Mouse (Mus musculus) embryonic fibroblast, embryonic 13.5 days (primary cell): Measurements from ENCODE around the gene Tcl1b5. TPM values are rescaled to one million over a fixed set of nuclear protein-coding genes. Genes with fewer than 3 reads are reported as not detected.

Experiments
- H3K27ac ChIP-seq: 2 replicates; pipeline ENCODE4 v1.5.1; 2012; ENCODE audit warnings: low read length, control low read depth, inconsistent platforms; ENCODE audit not compliant: insufficient read depth
- H3K4me1 ChIP-seq: 2 replicates; pipeline ENCODE4 v1.6.1; 2011; ENCODE audit warnings: low read length; ENCODE audit not compliant: control insufficient read depth, insufficient read depth
- H3K4me3 ChIP-seq: 2 replicates; pipeline ENCODE4 v1.5.1; 2011; ENCODE audit warnings: mild to moderate bottlenecking, control low read depth, low read length; ENCODE audit not compliant: insufficient read depth
- CTCF ChIP-seq: IDR thresholded peaks from 2 replicates; pipeline ENCODE4 v1.5.1; 2011; ENCODE audit warnings: mild to moderate bottlenecking, control low read depth, low read length, moderate library complexity, borderline replicate concordance; ENCODE audit not compliant: insufficient read depth
- POLR2A ChIP-seq: IDR thresholded peaks from 2 replicates; pipeline ENCODE4 v1.6.1; 2011; ENCODE audit warnings: low read depth, mild to moderate bottlenecking, control low read depth, low read length, moderate library complexity
- polyA plus RNA-seq: library from polyadenylated mRNA; stranded (reverse); fragments of >200 nt; gene quantifications from 2 replicates; pipeline ENCODE4 v1.2.4, GENCODE M21; 2011; ENCODE audit warnings: low read depth; ENCODE audit not compliant: missing spikeins, insufficient read length

Gene Tcl1b5
- polyA plus RNA-seq, 1 experiment = not detected

DNA sequence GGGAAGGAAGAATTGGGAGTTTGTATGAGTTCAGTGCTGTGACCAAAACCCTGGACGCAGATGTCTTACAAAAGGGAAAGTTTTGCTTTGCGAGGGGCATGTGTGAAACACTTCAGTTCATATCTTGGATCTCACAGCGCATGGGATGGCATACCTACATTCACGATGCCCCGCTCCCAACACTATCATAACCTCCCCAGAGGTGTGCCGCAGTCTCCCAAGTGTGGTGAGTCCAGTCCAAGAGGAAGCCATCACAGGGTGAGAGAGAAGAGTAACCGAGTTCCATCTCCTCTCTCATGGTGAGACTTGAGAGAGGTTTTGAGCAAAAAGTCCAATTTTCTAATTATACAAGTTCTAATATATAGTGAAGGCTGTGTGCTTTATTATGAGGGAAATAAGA, 33.1 kb downstream of the Tcl1b5 start:
- TF ChIP-seq CTCF (no peak), POLR2A (no peak)
- H3K27ac ChIP-seq = no peak overlapping the region
- no peaks in the 10 kb centered on the region for H3K4me1 ChIP-seq
- no peak overlapping the region for H3K4me3 ChIP-seq

DNA sequence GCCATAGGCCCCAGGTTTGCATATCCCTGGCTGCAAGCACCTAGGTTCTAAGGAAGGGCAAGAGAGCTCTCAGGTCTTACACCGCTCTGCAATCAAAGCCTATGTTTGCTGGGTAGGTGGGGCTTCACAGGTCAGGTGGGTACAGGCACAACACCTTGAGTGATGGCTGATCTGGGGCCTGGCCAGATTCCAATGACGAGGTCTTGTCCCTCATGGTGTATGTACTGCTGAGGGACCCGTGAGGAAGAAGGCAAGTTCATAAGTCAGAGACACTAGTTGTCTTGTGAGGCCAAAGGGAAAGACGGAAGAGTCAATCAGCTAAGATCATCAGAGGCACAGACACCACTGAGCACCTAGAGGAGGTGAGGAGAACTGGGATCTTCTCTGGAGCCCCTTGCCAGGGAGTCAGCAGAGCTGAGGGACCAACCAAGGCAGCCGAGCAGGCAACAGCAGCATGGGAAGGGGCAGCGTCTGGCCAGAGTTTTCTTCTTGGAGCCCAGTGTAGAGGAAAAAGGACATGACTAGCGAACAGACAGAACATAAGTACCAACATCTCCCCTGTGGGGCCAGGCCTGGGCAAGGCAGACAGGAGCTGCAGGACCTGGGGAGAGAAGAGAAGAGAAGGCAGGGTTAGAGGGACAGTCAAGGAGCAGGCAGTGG, 41.1 kb downstream of the Tcl1b5 start:
- Histone ChIP-seq H3K27ac (no peak overlapping the region), H3K4me1 (no peaks in the 10 kb centered on the region), H3K4me3 (no peak overlapping the region)
- no peak for TF ChIP-seq CTCF
- no peak for TF ChIP-seq POLR2A

DNA sequence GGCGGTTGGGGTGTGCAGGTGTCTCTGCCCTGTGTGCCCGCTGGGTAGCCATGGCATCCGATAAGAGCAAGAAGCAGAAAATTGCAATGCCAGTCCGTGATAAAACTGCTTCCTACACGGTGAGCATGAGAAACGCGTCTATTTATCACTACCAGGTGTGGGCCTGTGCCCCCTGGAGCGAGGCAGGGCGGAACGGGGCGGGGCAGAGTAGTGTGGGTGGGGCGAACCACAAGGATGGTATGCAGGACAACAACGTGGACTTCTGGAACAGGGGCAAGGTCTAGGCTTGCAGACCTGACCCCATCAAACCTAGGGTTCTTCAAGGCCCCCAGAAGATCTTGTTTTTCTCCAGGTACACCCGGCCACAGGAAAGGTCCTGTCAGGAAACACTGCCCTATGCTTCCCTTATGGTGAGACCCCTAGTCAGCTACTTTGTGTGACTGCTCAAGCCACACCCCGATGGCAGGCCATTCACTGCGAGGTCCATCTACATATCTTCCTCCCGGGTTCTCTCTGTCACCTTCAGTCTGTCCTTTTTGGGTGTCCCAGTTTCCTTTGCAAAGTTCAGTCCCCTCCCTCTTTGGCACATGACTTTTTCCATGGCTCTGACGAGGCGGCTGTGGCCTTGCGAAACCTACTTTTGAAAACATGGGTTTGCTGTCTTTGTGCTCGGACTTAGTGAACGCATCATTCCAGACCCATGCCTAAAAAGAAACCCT, 46.6 kb downstream of the Tcl1b5 start, which contains the start of gene Tcl1:
Gene Tcl1, minus strand, starts transcription at position 193 of the 719 bp plus-strand sequence.
- Histone ChIP-seq H3K4me3 (no peak within 1 kb of the TSS), H3K27ac (no peak within 1 kb of the TSS), H3K4me1 (no peaks in the 10 kb centered on the region)
- TF ChIP-seq CTCF = no peak
- TF ChIP-seq POLR2A = no peak

DNA sequence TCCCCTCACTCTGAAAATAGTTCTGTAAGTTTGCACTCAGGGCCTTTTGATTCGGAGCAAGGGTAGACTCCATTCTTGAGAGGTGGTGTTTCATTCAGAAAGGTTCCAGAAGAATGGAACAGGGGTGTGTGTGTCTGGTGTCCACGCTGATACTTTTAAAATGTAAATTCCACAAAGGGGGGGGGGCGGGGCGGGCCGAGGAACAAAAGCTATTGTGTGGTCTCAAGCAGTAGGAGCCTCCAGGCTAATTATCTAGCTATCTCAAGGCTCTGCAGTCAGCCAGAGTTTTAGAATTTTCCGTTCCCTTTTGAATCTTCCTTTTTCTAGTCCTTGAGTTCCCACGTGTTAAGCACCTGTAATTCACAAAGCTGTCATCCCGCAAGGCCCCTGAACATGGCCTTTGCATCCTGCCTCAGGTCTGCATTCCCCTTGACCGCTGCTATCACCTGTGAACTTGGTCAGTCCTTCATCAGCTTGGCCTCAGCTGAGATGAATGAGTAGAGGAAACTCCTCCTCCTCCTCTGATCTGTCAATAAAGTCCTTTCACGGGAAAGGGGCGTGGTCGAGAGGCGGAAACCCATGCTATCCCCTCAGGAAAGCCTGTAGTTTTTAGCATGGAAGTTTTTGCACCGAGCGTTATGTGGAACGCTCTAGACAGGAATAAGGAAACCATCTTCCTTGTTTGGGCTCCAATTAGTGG, 48.6 kb downstream of the Tcl1b5 start:
- TF ChIP-seq POLR2A = no peak
- no peak for TF ChIP-seq CTCF
- Histone ChIP-seq H3K4me1 (no peaks in the 10 kb centered on the region), H3K27ac (no peak overlapping the region)

More for the DNA sequence above, 48.6 kb downstream of the Tcl1b5 start:
- no peak overlapping the region for H3K4me3 ChIP-seq

Other genes with a start within 250 kb of the Tcl1b5 start
- 13.6 and 15.9 TPM in 2 replicates for gene Syne3, start 166.5 kb upstream of the Tcl1b5 start, polyA plus RNA-seq
- 37.6 and 45.1 TPM in 2 replicates for gene Glrx5, start 143.7 kb upstream of the Tcl1b5 start, polyA plus RNA-seq
- not detected in 2 replicates for gene Tcl1b2, start 30.3 kb upstream of the Tcl1b5 start, polyA plus RNA-seq
- gene Tcl1b1, start 16.7 kb upstream of the Tcl1b5 start, polyA plus RNA-seq = not detected in 2 replicates
- gene Tcl1b3, start 14.7 kb downstream of the Tcl1b5 start, polyA plus RNA-seq = not detected in 2 replicates
- not detected in 2 replicates for gene Tcl1b4, start 25.6 kb downstream of the Tcl1b5 start, polyA plus RNA-seq
- not detected in 2 replicates for gene Tcl1, start 46.4 kb downstream of the Tcl1b5 start, polyA plus RNA-seq
- not detected in 2 replicates for gene Tunar, start 157.5 kb downstream of the Tcl1b5 start, polyA plus RNA-seq